Mouse (Mus musculus) C2C12 (cell line): ENCODE measurements at regions not wholly inside any gene's neighbourhood (a gene's known extent, or its start where the extent isn't known, plus 50 kb on each side); places are given as distances from the start of the nearest gene placed in this dataset.

ENCODE experiments used
- H3K27me3 ChIP-seq: one replicate; pipeline ENCODE4 v1.6.1; 2011; ENCODE audit not compliant: control insufficient read depth, insufficient read depth, insufficient read length
- H3K36me3 ChIP-seq: one replicate; pipeline ENCODE4 v1.6.1; 2011; ENCODE audit not compliant: control insufficient read depth, insufficient read depth
- H3K4me3 ChIP-seq: one replicate; pipeline ENCODE4 v1.5.1; 2011; ENCODE audit warnings: mild to moderate bottlenecking, control low read depth; ENCODE audit not compliant: poor library complexity, insufficient read depth, severe bottlenecking
- H3K79me2 ChIP-seq: one replicate; pipeline ENCODE4 v1.6.1; 2011; ENCODE audit not compliant: control insufficient read depth, insufficient read depth
- H3K79me3 ChIP-seq: one replicate; pipeline ENCODE4 v1.6.1; 2011; ENCODE audit warnings: low read depth, control low read depth
- H3ac ChIP-seq: one replicate; pipeline ENCODE3; 2011; ENCODE audit warnings: low read depth; ENCODE audit not compliant: control insufficient read depth, insufficient read length
- CEBPB ChIP-seq: IDR thresholded peaks from one replicate; pipeline ENCODE4 v1.6.1; 2011; ENCODE audit warnings: low read depth, mild to moderate bottlenecking, control low read depth, moderate library complexity
- CTCF ChIP-seq: IDR thresholded peaks from one replicate; pipeline ENCODE4 v1.5.1; 2011; ENCODE audit not compliant: control insufficient read depth, insufficient read depth, insufficient read length
- FOSL1 ChIP-seq: IDR thresholded peaks from one replicate; pipeline ENCODE4 v1.8.0; 2011; ENCODE audit warnings: mild to moderate bottlenecking, low read length; ENCODE audit not compliant: poor library complexity, insufficient read depth, severe bottlenecking
- MAX ChIP-seq: IDR thresholded peaks from one replicate; pipeline ENCODE4 v1.6.1; 2011; ENCODE audit warnings: mild to moderate bottlenecking, control low read depth
- MYOD1 ChIP-seq: IDR thresholded peaks from one replicate; pipeline ENCODE4 v1.6.1; 2011; ENCODE audit warnings: low read depth; ENCODE audit not compliant: control insufficient read depth, insufficient read length
- MYOG ChIP-seq: IDR thresholded peaks from one replicate; pipeline ENCODE4 v1.6.1; 2011; ENCODE audit not compliant: control insufficient read depth, insufficient read length; ENCODE audit errors: extremely low read depth
- USF1 ChIP-seq: IDR thresholded peaks from one replicate; pipeline ENCODE4 v1.6.1; 2011; ENCODE audit warnings: low read depth, mild to moderate bottlenecking, control low read depth, moderate library complexity

DNA sequence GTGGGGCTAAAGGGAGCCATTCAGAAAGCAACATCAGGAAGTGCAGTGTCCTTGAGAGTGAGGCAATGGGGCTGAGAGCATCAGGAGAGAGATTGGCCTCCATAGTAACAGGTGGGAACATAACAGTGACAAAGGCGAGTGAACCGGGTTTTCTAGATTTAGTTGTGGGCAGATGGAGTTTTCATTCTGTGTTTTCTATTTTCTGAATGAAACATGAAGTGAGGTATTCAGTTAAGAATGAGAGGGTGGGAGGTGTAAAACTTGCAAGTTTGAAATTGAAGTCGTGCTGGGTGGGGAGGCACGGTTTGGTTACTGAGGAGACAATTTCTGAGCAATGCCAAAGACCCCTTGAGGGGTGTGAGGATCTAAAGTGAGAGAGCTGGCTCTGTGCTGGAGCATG, 893.3 kb downstream of the Diaph3 start:
- Histone ChIP-seq H3K79me2 (no peaks in the 10 kb centered on the region), H3K27me3 (no peaks in the 10 kb centered on the region), H3K79me3 (no peaks in the 10 kb centered on the region), H3ac (no peak overlapping the region), H3K4me3 (no peak overlapping the region), H3K36me3 (no peaks in the 10 kb centered on the region)
- TF ChIP-seq MYOD1: no peak
- TF ChIP-seq CEBPB: no peak
- no peak for TF ChIP-seq CTCF
- TF ChIP-seq USF1: no peak
- TF ChIP-seq FOSL1: no peak
- no peak for TF ChIP-seq MYOG
- TF ChIP-seq MAX: no peak

DNA sequence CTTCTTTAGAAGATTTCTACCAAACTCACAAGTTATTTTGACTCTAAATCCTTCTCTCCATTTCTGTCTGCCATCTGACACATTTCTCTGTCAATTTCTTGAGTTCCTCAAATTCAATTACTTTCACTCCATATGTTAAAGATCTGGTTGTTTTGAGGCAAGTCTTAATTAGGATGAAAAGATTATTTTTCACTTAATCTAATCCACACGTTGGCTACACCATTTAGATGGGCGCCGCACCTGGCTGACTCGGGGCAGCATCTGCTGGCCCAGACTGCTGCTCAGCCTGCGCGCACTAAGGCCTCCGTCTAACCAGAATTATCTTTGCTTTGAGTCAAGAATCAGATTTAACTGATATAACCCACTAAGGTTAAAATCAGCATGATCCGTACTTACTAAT, 894.3 kb downstream of the Diaph3 start:
- no peaks in the 10 kb centered on the region for H3K79me3 ChIP-seq
- no peaks in the 10 kb centered on the region for H3K36me3 ChIP-seq
- no peaks in the 10 kb centered on the region for H3K79me2 ChIP-seq
- no peak overlapping the region for H3K4me3 ChIP-seq
- no peak overlapping the region for H3ac ChIP-seq
- no peaks in the 10 kb centered on the region for H3K27me3 ChIP-seq
- TF ChIP-seq USF1 (no peak), CEBPB (no peak), MAX (no peak), MYOG (no peak), FOSL1 (no peak), CTCF (no peak), MYOD1 (no peak)

DNA sequence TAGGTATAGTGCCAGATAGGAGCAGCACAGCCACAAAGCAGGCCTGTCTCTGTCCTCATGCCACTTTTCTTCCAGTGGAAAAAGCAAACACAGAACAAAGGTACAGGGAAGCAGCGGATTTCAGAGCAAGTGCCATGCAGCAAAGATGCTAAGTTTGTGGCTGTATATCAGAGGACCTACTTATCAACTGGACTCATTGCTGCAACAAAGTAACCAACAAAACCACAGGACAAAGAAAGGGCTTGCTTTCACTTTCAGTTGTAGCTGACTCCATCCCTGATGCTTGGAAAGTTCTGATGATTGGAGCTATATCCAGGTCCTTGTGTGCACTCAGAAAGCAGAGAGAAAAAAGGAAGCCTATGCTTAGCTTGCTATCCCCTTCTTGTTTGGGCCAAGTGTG, 897.4 kb downstream of the Diaph3 start:
- H3K79me3 ChIP-seq: no peaks in the 10 kb centered on the region
- H3K36me3 ChIP-seq: no peaks in the 10 kb centered on the region
- H3K27me3 ChIP-seq: no peaks in the 10 kb centered on the region
- TF ChIP-seq USF1 (no peak), CTCF (no peak), MYOG (no peak), MAX (no peak), MYOD1 (no peak), CEBPB (no peak), FOSL1 (no peak)
- H3K79me2 ChIP-seq: no peaks in the 10 kb centered on the region
- no peak overlapping the region for H3ac ChIP-seq
- no peak overlapping the region for H3K4me3 ChIP-seq

DNA sequence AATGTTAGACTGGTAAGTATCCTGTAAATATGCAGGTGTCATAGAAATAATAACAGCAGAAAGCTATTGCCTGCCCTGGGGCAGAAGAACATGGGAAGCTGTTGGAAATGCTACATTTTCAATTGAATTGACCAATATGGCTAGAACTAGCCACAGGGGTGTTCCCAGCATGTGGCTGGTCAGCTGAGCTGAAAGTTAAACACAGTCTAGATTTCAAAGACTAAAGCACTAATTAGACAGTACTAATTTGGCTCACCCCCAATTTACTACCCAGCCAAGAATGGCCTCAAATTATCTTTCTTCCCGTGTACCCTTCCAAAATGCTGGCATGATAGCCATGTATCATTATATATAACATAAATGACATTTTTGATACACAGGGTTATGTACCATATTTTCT, 898.2 kb downstream of the Diaph3 start:
- Histone ChIP-seq H3K36me3 (no peaks in the 10 kb centered on the region), H3K4me3 (no peak overlapping the region), H3K79me3 (no peaks in the 10 kb centered on the region), H3ac (no peak overlapping the region), H3K79me2 (no peaks in the 10 kb centered on the region), H3K27me3 (no peaks in the 10 kb centered on the region)
- TF ChIP-seq CEBPB: no peak

DNA sequence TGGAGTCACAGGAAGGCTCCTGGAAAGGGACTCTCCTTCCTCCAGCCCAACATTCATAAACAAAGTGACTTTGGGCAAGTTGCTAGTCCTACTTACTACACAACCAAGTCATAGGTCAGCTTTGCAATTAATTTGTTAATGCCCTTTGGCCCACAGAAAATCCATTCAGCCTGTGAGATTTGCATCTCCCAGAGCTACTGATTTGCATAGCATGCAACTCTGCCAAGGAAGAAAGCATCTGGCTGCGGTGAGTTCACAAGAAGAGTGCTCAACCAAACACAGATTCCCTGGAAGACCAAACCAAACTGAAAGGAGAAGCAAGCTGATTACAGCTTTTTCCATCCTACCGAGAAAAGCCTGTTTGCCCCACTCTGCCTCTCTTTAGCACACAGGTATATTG, 901.9 kb downstream of the Diaph3 start:
- H3K36me3 ChIP-seq: no peaks in the 10 kb centered on the region
- H3K79me3 ChIP-seq: no peaks in the 10 kb centered on the region
- H3ac ChIP-seq: no peak overlapping the region
- H3K79me2 ChIP-seq: no peaks in the 10 kb centered on the region
- H3K27me3 ChIP-seq: no peaks in the 10 kb centered on the region
- no peak for TF ChIP-seq CTCF
- TF ChIP-seq MAX: no peak
- TF ChIP-seq MYOD1: no peak
- TF ChIP-seq USF1: no peak
- no peak for TF ChIP-seq CEBPB
- no peak overlapping the region for H3K4me3 ChIP-seq

DNA sequence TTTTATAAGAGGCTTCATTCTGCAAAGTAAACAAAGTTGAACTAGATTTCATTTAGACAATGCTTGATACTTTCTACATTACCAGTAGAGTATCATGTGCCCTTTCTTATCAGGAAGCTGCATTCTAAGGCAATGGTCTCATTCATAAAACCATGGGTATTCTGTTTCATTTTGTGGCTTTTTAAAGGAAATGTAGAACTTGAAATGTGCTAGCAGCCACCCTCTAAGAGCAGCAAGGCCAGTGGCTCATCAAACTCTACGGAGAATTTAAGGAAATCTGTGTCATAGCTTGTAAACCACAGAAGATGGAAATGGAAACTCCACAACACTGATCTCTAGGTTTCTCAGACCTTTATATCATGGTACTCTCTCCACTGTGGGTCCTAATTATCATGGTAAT, 907.7 kb downstream of the Diaph3 start:
- Histone ChIP-seq H3K4me3 (no peak overlapping the region), H3K36me3 (no peaks in the 10 kb centered on the region), H3K27me3 (no peaks in the 10 kb centered on the region), H3K79me2 (no peaks in the 10 kb centered on the region), H3K79me3 (no peaks in the 10 kb centered on the region), H3ac (no peak overlapping the region)
- TF ChIP-seq MYOD1 (no peak), MYOG (no peak)
